Mouse (Mus musculus) forebrain, embryonic 15.5 days (tissue): Measurements from ENCODE around the gene Thbs3. TPM values are rescaled to one million over a fixed set of nuclear protein-coding genes. Genes with fewer than 3 reads are reported as not detected.

ENCODE experiments used
- ATAC-seq: fragments of 200-750 bp; cut with Nextera tagmentation; replicated peaks from 2 replicates; pipeline ENCODE4 v1.8.0; 2017; ENCODE audit warnings: mild to moderate bottlenecking, moderate TSS enrichment, moderate library complexity
- H3K27ac ChIP-seq: fragments of 300-500 bp; sonication (generic); replicated peaks from 2 replicates; pipeline ENCODE4 v1.5.1; 2015; ENCODE audit warnings: mild to moderate bottlenecking, inconsistent platforms
- H3K27me3 ChIP-seq: fragments of 300-500 bp; sonication (generic); 2 replicates; pipeline ENCODE4 v1.6.1; 2015; ENCODE audit warnings: inconsistent platforms
- H3K36me3 ChIP-seq: fragments of 300-500 bp; sonication (generic); 2 replicates; pipeline ENCODE4 v1.6.1; 2015; ENCODE audit warnings: mild to moderate bottlenecking, inconsistent platforms
- H3K4me1 ChIP-seq: fragments of 300-500 bp; sonication (generic); 2 replicates; pipeline ENCODE4 v1.6.1; 2015; ENCODE audit warnings: inconsistent platforms
- H3K4me2 ChIP-seq: fragments of 300-500 bp; sonication (generic); replicated peaks from 2 replicates; pipeline ENCODE4 v1.6.1; 2015; ENCODE audit warnings: mild to moderate bottlenecking, inconsistent platforms
- H3K4me3 ChIP-seq: fragments of 300-500 bp; sonication (generic); 2 replicates; pipeline ENCODE4 v1.5.1; 2015; ENCODE audit warnings: mild to moderate bottlenecking, inconsistent platforms
- H3K9ac ChIP-seq: fragments of 300-500 bp; sonication (generic); replicated peaks from 2 replicates; pipeline ENCODE4 v1.6.1; 2015; ENCODE audit warnings: mild to moderate bottlenecking, inconsistent platforms
- H3K9me3 ChIP-seq: fragments of 300-500 bp; sonication (generic); 2 replicates; pipeline ENCODE4 v1.6.1; 2016; ENCODE audit warnings: inconsistent platforms
- WGBS: fragments of 180-500 bp; shearing (Covaris S2); methylation state at CpG from one replicate; pipeline ENCODE4 v1.1.7; 2015; ENCODE audit warnings: mixed read lengths; 5-methylcytosine and 5-hydroxymethylcytosine counted together
- polyA plus RNA-seq: library from polyadenylated mRNA; unstranded; fragments of >200 nt; fragmentation: Nextera tagmentation; extraction: Ambion mirVana; gene quantifications from 2 replicates; pipeline ENCODE4 v1.2.1, GENCODE M21; 2015

The Thbs3 gene
- polyA plus RNA-seq, 1 experiment from 2014 or later: 68.3 TPM

- Histone ChIP-seq H3K36me3 (peaks cover 27% of the 10 kb centered on the region), H3K4me3 (no peak overlapping the region), H3K9me3 (no peaks in the 10 kb centered on the region), H3K4me1 (peaks cover 33% of the 10 kb centered on the region), H3K27ac (no peak overlapping the region), H3K4me2 (no peak overlapping the region), H3K27me3 (no peaks in the 10 kb centered on the region), H3K9ac (no peak overlapping the region)
- no peak for ATAC-seq
- 94% methylated on average over 2 of the region's 2 CpGs for WGBS
These were observed 15.6 kb downstream of the Thbs3 start for GRCm38 (mm10) chr3:89230561-89230960.

GRCm38 (mm10) chr3:89231345-89231744 lies 16.4 kb downstream of the Thbs3 start:
- 83% methylated on average over 7 of the region's 7 CpGs for WGBS

GRCm38 (mm10) chr3:89231772-89232275 lies 16.8 kb downstream of the Thbs3 start:
- H3K27ac ChIP-seq: no peak overlapping the region
- H3K27me3 ChIP-seq: no peaks in the 10 kb centered on the region
- 77% methylated on average over 16 of the region's 16 CpGs for WGBS
- ATAC-seq: no peak
- no peak overlapping the region for H3K9ac ChIP-seq
- no peaks in the 10 kb centered on the region for H3K9me3 ChIP-seq
- H3K4me2 ChIP-seq: no peak overlapping the region
- peaks cover 20% of the 10 kb centered on the region for H3K4me1 ChIP-seq
- peaks cover 40% of the 10 kb centered on the region for H3K36me3 ChIP-seq
- H3K4me3 ChIP-seq: no peak overlapping the region

More at GRCm38 (mm10) chr3:89231345-89231744, 16.4 kb downstream of the Thbs3 start:
- H3K9me3 ChIP-seq: no peaks in the 10 kb centered on the region
- H3K9ac ChIP-seq: no peak overlapping the region
- no peak for ATAC-seq
- H3K27ac ChIP-seq: no peak overlapping the region
- no peak overlapping the region for H3K4me3 ChIP-seq
- H3K4me2 ChIP-seq: no peak overlapping the region
- H3K36me3 ChIP-seq: peaks cover 35% of the 10 kb centered on the region
- no peaks in the 10 kb centered on the region for H3K27me3 ChIP-seq
- peaks cover 25% of the 10 kb centered on the region for H3K4me1 ChIP-seq

- no peak overlapping the region for H3K27ac ChIP-seq
- no peak overlapping the region for H3K4me3 ChIP-seq
- no peak for ATAC-seq
- no peak overlapping the region for H3K4me2 ChIP-seq
- H3K9ac ChIP-seq: no peak overlapping the region
- no peaks in the 10 kb centered on the region for H3K27me3 ChIP-seq
- peaks cover 47% of the 10 kb centered on the region for H3K36me3 ChIP-seq
- H3K9me3 ChIP-seq: no peaks in the 10 kb centered on the region
- 80% methylated on average over 6 of the region's 6 CpGs for WGBS
- H3K4me1 ChIP-seq: peaks cover 14% of the 10 kb centered on the region
These were observed 17.6 kb downstream of the Thbs3 start for GRCm38 (mm10) chr3:89232614-89233013.

- H3K4me3 ChIP-seq: no peak overlapping the region
- H3K27ac ChIP-seq: no peak overlapping the region
- 0 out of 2 replicates have a peak, but pooled peaks have one; percentile 15 for ATAC-seq
- H3K36me3 ChIP-seq: peaks cover 57% of the 10 kb centered on the region
- WGBS: 76% methylated on average over 14 of the region's 14 CpGs
- no peak overlapping the region for H3K9ac ChIP-seq
- H3K9me3 ChIP-seq: no peaks in the 10 kb centered on the region
- H3K4me1 ChIP-seq: peaks cover 4% of the 10 kb centered on the region
- H3K27me3 ChIP-seq: no peaks in the 10 kb centered on the region
- H3K4me2 ChIP-seq: no peak overlapping the region
These were observed 18.7 kb downstream of the Thbs3 start for GRCm38 (mm10) chr3:89233562-89234110.

GRCm38 (mm10) chr3:89236516-89236915 lies 21.5 kb downstream of the Thbs3 start:
- no peaks in the 10 kb centered on the region for H3K4me1 ChIP-seq
- no peak overlapping the region for H3K27ac ChIP-seq
- peaks cover 85% of the 10 kb centered on the region for H3K36me3 ChIP-seq
- no peak overlapping the region for H3K9ac ChIP-seq
- no peaks in the 10 kb centered on the region for H3K9me3 ChIP-seq
- ATAC-seq: no peak
- no peaks in the 10 kb centered on the region for H3K27me3 ChIP-seq
- WGBS: 89% methylated on average over 10 of the region's 10 CpGs
- H3K4me3 ChIP-seq: no peak overlapping the region
- no peak overlapping the region for H3K4me2 ChIP-seq

GRCm38 (mm10) chr3:89237682-89238081 lies 22.7 kb downstream of the Thbs3 start:
- Histone ChIP-seq H3K27ac (no peak overlapping the region), H3K4me1 (peaks cover 10% of the 10 kb centered on the region), H3K4me2 (no peak overlapping the region), H3K9ac (no peak overlapping the region), H3K9me3 (no peaks in the 10 kb centered on the region), H3K27me3 (no peaks in the 10 kb centered on the region), H3K4me3 (no peak overlapping the region), H3K36me3 (peaks cover 94% of the 10 kb centered on the region)
- no peak for ATAC-seq
- WGBS: 93% methylated on average over 21 of the region's 21 CpGs

GRCm38 (mm10) chr3:89238494-89238893 lies 23.5 kb downstream of the Thbs3 start:
- WGBS: 78% methylated on average over 9 of the region's 12 CpGs
- H3K36me3 ChIP-seq: peaks cover 86% of the 10 kb centered on the region

GRCm38 (mm10) chr3:89242331-89242895 lies 27.4 kb downstream of the Thbs3 start:
- ATAC-seq: no peak
- H3K9me3 ChIP-seq: no peaks in the 10 kb centered on the region
- H3K9ac ChIP-seq: no peak overlapping the region
- 71% methylated on average over 9 of the region's 9 CpGs for WGBS
- H3K4me2 ChIP-seq: no peak overlapping the region
- no peak overlapping the region for H3K4me3 ChIP-seq
- H3K27me3 ChIP-seq: no peaks in the 10 kb centered on the region
- H3K4me1 ChIP-seq: peaks cover 47% of the 10 kb centered on the region
- H3K27ac ChIP-seq: no peak overlapping the region
- peaks cover 50% of the 10 kb centered on the region for H3K36me3 ChIP-seq

More at GRCm38 (mm10) chr3:89238494-89238893, 23.5 kb downstream of the Thbs3 start:
- H3K4me2 ChIP-seq: no peak overlapping the region
- no peaks in the 10 kb centered on the region for H3K27me3 ChIP-seq
- no peak for ATAC-seq
- no peak overlapping the region for H3K4me3 ChIP-seq
- H3K9me3 ChIP-seq: no peaks in the 10 kb centered on the region
- H3K27ac ChIP-seq: no peak overlapping the region
- peaks cover 18% of the 10 kb centered on the region for H3K4me1 ChIP-seq
- H3K9ac ChIP-seq: no peak overlapping the region

- WGBS: 9% methylated on average over 14 of the region's 14 CpGs
- H3K4me3 ChIP-seq: peak overlapping the region; percentile 74
- no peaks in the 10 kb centered on the region for H3K9me3 ChIP-seq
- H3K27ac ChIP-seq: peak overlapping the region; percentile 96
- H3K4me1 ChIP-seq: peaks cover 49% of the 10 kb centered on the region
- no peak; the same call in 1 of the 2 replicates for ATAC-seq
- no peaks in the 10 kb centered on the region for H3K27me3 ChIP-seq
- H3K9ac ChIP-seq: peak overlapping the region; percentile 74
- H3K36me3 ChIP-seq: peaks cover 38% of the 10 kb centered on the region
- H3K4me2 ChIP-seq: peak overlapping the region; percentile 91
These were observed 28.6 kb downstream of the Thbs3 start for GRCm38 (mm10) chr3:89243609-89244008.

- peak; percentile 23 for ATAC-seq
- H3K4me3 ChIP-seq: peak overlapping the region; percentile 74
- 6% methylated on average over 25 of the region's 25 CpGs for WGBS
- no peaks in the 10 kb centered on the region for H3K9me3 ChIP-seq
- no peaks in the 10 kb centered on the region for H3K27me3 ChIP-seq
- H3K4me1 ChIP-seq: peaks cover 49% of the 10 kb centered on the region
- peaks cover 31% of the 10 kb centered on the region for H3K36me3 ChIP-seq
- peak overlapping the region; percentile 91 for H3K4me2 ChIP-seq
- H3K9ac ChIP-seq: peak overlapping the region; percentile 74
- H3K27ac ChIP-seq: peak overlapping the region; percentile 96
These were observed 29.4 kb downstream of the Thbs3 start for GRCm38 (mm10) chr3:89244158-89244981.
